Mouse (Mus musculus): ENCODE measurements at regions not wholly inside any gene's neighbourhood (a gene's known extent, or its start where the extent isn't known, plus 50 kb on each side); places are given as distances from the start of the nearest gene placed in this dataset.

DNA sequence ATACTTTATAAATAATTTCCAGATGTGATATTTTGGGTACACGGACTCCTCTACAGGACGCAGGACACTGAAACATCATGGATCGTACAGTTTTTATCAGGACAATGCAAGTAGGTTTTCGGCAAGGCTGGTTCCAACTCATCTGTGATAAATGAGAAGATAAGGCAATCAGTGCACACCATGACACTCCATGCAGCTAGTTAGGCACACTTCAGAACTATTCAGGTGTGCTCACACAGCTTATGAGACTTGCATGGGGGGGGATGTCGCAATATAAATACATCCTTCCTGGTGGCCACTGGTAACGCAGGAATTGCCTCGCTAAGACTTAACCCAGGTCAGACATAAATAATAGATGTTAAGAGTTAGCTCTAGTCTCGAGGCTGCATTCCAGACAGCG lies 77.3 kb upstream of the Dnajc24 start:
- intact Hi-C loops (cut with DNase I): loop anchor here (5.0 to 10.0 kb wide), 4 partner anchors 234 to 823 kb away; no protein-coding TSS in a partner anchor

DNA sequence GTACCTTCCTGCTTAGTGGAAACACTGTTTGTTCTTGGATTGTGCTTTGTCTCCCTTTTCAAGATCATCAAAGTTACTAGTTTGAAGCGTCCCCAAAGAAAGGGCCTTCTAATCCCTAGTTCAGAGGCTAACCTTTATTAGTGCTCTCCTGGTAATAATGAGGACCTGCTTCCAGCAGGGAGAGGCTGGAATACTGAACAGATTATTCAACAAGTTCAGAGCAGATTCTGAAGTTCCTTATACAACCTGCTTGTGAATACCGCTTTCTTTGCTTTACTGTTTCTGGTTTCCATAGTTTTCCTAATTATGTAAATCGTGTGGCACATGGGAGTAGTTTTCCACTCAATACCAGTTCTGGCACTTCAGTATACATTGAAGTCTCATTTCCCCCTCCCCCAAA lies 75.2 kb upstream of the Dnajc24 start:
- no peak for TF ChIP-seq CTCF (IDR thresholded peaks at IDR 0.05)
- intact Hi-C loops (cut with DNase I): no loop called here
- DNase-seq (ENCODE audit: extremely low spot score in 1 of 2, low spot score in 2 of 2): no peak
- Histone ChIP-seq H3K27ac (no peak overlapping the region), H3K4me3 (no peak overlapping the region)

More for the DNA sequence above, 77.3 kb upstream of the Dnajc24 start:
- TF ChIP-seq CTCF (IDR thresholded peaks at IDR 0.05): no peak
- DNase-seq (ENCODE audit: extremely low spot score in 1 of 2, low spot score in 2 of 2): no peak
- Histone ChIP-seq H3K27ac (no peak overlapping the region), H3K4me3 (no peak overlapping the region)

DNA sequence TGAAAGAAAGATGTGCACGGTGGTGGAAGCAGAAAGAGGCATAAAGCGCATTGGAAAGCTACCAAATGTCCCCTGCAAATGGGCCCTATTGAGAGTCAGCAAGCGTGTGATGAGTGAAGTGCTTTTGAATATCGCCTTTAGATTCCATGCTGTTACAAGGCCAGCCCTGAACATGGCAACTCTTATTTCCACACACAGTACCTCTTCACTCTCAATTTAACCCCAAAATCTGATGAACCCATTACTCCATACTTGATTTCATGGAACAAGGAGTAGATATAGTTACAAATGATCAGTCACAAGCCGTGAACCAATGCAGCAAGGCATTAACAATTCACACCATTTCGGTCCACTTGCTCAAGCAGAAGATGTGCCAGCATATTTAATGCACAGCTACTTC lies 71.1 kb upstream of the Dnajc24 start:
- DNase-seq (ENCODE audit: extremely low spot score in 1 of 2, low spot score in 2 of 2): no peak
- intact Hi-C loops (cut with DNase I): no loop called here

DNA sequence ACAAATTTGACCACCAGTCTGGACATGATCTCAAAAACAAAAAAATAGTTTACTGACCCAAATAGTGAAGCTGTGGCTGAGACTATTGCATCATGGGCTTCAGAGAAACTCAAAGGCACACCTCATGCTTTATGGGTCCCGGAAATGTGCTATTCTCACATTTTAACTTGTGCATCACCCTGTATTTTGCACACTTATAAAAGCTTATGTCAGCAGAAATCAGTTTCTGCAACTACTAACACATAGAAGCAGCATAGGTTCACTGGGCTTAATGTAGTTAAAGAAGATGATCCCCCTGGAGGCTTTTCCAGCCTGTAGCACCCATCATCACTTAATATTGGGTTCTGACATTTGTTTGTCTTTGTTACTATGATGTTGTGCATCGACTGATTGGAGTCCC lies 61.0 kb upstream of the Dnajc24 start:
- Histone ChIP-seq H3K27ac (no peak overlapping the region), H3K4me3 (no peak overlapping the region)
- no peak for DNase-seq (ENCODE audit: extremely low spot score in 1 of 2, low spot score in 2 of 2)
- intact Hi-C loops (cut with DNase I): no loop called here
- no peak for TF ChIP-seq CTCF (IDR thresholded peaks at IDR 0.05)

More for the DNA sequence above, 71.1 kb upstream of the Dnajc24 start:
- TF ChIP-seq CTCF (IDR thresholded peaks at IDR 0.05): no peak
- Histone ChIP-seq H3K4me3 (no peak overlapping the region), H3K27ac (no peak overlapping the region)

Measured in left cerebral cortex, adult 2 months (tissue).